Mouse (Mus musculus) liver, embryonic 11.5 days (tissue): ENCODE measurements around the gene E030018B13Rik. TPM values are rescaled to one million over a fixed set of nuclear protein-coding genes. Genes with fewer than 3 reads are reported as not detected.

Experiments used
- ATAC-seq: fragments of 200-750 bp; cut with Nextera tagmentation; replicated peaks from 2 replicates; pipeline ENCODE4 v1.8.0; 2017; ENCODE audit warnings: moderate number of reproducible peaks, mild to moderate bottlenecking, moderate TSS enrichment, moderate library complexity; ENCODE audit not compliant: low FRiP score
- DNase-seq: peaks from one replicate; pipeline ENCODE4 v3.0.0-alpha.2; 2017; ENCODE audit warnings: low spot score
- H3K27ac ChIP-seq: fragments of 300-500 bp; sonication (generic); 2 replicates; pipeline ENCODE4 v1.5.1; 2014; ENCODE audit warnings: mild to moderate bottlenecking, low read depth, low read length, control low read depth
- H3K27me3 ChIP-seq: fragments of 300-500 bp; sonication (generic); replicated peaks from 2 replicates; pipeline ENCODE4 v1.6.1; 2014; ENCODE audit warnings: low read length, mixed read lengths; ENCODE audit not compliant: control insufficient read depth, insufficient read depth
- H3K36me3 ChIP-seq: fragments of 300-500 bp; sonication (generic); 2 replicates; pipeline ENCODE4 v1.6.1; 2014; ENCODE audit warnings: mild to moderate bottlenecking, low read length, moderate library complexity, mixed read lengths; ENCODE audit not compliant: control insufficient read depth, insufficient read depth
- H3K4me1 ChIP-seq: fragments of 300-500 bp; sonication (generic); replicated peaks from 2 replicates; pipeline ENCODE4 v1.6.1; 2014; ENCODE audit warnings: low read length, mixed read lengths; ENCODE audit not compliant: control insufficient read depth, insufficient read depth
- H3K4me2 ChIP-seq: fragments of 300-500 bp; sonication (generic); 2 replicates; pipeline ENCODE4 v1.6.1; 2014; ENCODE audit warnings: mild to moderate bottlenecking, control low read depth, moderate library complexity
- H3K4me3 ChIP-seq: fragments of 300-500 bp; sonication (generic); 2 replicates; pipeline ENCODE4 v1.5.1; 2014; ENCODE audit warnings: low read depth, low read length, control low read depth
- H3K9ac ChIP-seq: fragments of 300-500 bp; sonication (generic); 2 replicates; pipeline ENCODE4 v1.6.1; 2014; ENCODE audit warnings: low read depth, low read length, control low read depth
- H3K9me3 ChIP-seq: fragments of 300-500 bp; sonication (generic); 2 replicates; pipeline ENCODE4 v1.6.1; 2016; ENCODE audit warnings: low read length, inconsistent platforms, mixed read lengths; ENCODE audit not compliant: control insufficient read depth
- WGBS: fragments of 180-500 bp; shearing (Covaris S2); extraction: QIAGEN DNeasy Blood & Tissue Kit; methylation state at CpG from one replicate; pipeline ENCODE4 v1.1.7; 2014; 5-methylcytosine and 5-hydroxymethylcytosine counted together
- polyA plus RNA-seq: library from polyadenylated mRNA; unstranded; fragments of >200 nt; fragmentation: Nextera tagmentation; extraction: Ambion mirVana; gene quantifications from 2 replicates; pipeline ENCODE4 v1.2.1, GENCODE M21; 2014

Gene E030018B13Rik
- 0.25 TPM in 1 of 2 replicates, not detected in the other for polyA plus RNA-seq

DNA sequence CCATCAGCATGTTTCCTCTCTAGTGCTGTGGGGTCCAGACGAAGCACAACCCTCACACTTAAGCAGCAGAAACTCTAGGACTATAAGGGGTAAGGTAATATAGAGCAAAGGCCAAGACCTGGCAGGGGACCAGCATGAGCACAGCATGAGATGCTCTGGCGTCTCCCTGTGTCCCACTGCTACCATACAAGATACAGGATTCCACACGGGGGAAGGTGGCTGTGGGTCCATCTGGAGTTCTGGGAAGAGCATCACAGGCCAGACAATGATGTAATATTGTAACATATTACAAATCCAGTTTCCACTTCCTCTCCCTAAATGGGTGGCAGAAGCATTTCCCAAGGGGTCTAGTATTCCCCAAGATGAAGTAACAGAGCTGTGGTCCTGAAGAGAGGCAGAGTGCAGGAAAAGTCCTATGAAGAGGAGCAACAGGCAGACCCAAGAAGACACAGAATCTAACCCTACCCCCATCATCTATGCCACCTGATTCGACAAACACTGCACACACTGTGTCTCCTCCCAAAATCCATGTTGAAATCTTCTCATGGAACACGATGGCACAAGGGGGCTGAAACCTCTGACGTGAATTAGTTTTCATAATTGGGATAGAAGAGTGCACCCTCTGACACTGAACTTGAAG lies at the start of gene E030018B13Rik:
Gene E030018B13Rik (plus strand): TSS at position 590 of the 640 bp plus-strand sequence.
- Histone ChIP-seq H3K27me3 (no peaks in the 10 kb centered on the region), H3K9me3 (no peaks in the 10 kb centered on the region), H3K4me1 (peaks cover 38% of the 10 kb centered on the region), H3K4me3 (no peak within 1 kb of the TSS), H3K4me2 (no peak within 1 kb of the TSS), H3K27ac (no peak within 1 kb of the TSS), H3K9ac (no peak within 1 kb of the TSS), H3K36me3 (no peaks in the 10 kb centered on the region)
- ATAC-seq (no peak), DNase-seq (no peak)
- 85% methylated on average over 6 of the region's 6 CpGs for WGBS

DNA sequence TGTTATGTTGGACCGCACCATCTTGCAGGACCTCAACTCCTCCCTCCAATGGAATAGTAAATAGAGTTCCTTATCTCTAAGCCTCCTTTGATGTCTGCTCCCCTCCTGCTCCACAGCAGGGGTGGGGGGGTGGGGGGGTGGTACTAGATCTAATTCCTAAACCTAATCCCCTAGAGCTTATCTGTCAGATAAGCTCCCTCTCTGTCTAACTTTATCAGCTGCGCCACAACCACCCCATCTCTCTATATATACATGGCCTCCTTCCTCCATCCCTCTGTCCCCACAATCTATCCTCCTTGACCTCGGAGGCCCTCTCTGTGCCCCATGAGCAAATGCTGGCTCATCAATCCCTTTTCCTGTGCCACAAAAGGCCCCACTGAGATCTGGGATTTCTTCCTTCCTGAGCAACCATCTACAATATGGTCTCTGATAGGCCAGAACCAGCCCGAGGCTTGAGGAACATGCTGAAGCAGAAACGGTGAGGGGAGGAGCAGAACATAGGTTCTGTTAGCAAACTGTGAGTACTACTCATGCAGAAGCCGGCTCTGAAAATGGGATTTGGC lies 48.2 kb upstream of the E030018B13Rik start:
- Histone ChIP-seq H3K4me2 (no peak overlapping the region), H3K4me3 (no peak overlapping the region), H3K27ac (no peak overlapping the region), H3K9me3 (no peaks in the 10 kb centered on the region), H3K4me1 (no peaks in the 10 kb centered on the region; the same call in 1 of the 2 replicates), H3K27me3 (no peaks in the 10 kb centered on the region), H3K9ac (no peak overlapping the region), H3K36me3 (no peaks in the 10 kb centered on the region)
- DNase-seq: no peak
- ATAC-seq: no peak
- WGBS: 24% methylated on average over 6 of the region's 6 CpGs

GRCm38 (mm10) chr7:63871698-63872097 lies 45.0 kb upstream of the E030018B13Rik start:
- Histone ChIP-seq H3K27me3 (0 out of 2 replicates have a peak, but pooled peaks cover 5% of the 10 kb centered on the region), H3K4me1 (no peaks in the 10 kb centered on the region; the same call in 1 of the 2 replicates), H3K9me3 (no peaks in the 10 kb centered on the region), H3K9ac (no peak overlapping the region), H3K4me2 (no peak overlapping the region), H3K27ac (no peak overlapping the region), H3K4me3 (no peak overlapping the region), H3K36me3 (no peaks in the 10 kb centered on the region)
- WGBS: 72% methylated on average over 6 of the region's 6 CpGs
- DNase-seq: no peak
- no peak for ATAC-seq

DNA sequence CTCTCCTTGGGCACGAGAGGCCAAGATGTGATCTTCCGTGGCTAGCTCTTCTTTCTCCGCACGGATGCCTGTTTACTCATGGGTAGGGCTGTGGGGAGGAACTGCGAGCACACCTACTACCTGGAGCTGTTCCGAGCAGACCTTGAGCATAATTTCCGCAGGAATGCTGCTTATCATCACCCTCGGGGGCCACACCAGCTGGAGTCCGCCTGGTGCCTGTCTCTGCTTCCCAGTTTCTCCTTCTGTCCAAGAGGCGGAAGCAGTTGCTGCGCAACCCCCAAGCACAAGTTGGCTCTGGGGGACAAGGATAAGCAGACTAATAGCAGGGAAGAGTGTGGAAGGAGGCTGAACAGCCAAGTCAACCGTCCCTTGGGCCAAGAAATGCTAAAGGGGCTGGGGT lies 42.8 kb upstream of the E030018B13Rik start:
- no peak for ATAC-seq

DNA sequence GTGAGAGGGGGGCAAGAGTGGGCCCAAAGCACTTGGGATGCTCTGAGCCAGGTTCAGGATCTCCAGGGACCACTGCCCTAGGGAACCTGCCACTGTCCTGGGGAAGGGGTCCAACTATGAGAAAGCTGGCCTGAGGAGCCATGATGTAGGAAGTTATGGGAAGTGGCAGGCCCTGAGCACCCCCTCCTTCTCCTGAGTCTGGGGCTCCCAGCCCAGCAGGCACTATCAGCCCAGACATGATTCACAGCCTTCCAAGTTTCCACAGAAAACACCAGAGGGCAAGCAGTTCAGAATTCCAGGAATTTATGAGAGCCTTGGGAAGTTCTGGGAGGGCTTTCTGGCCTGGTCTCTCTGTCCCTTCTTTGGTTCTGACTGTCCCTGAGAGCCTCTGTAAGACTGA lies 41.0 kb upstream of the E030018B13Rik start:
- H3K4me2 ChIP-seq: no peak overlapping the region
- ATAC-seq (no peak; the same call in 1 of the 2 replicates), DNase-seq (no peak)
- H3K9me3 ChIP-seq: no peaks in the 10 kb centered on the region
- H3K4me1 ChIP-seq: peaks cover 6% of the 10 kb centered on the region; the same call in 1 of the 2 replicates
- no peaks in the 10 kb centered on the region for H3K36me3 ChIP-seq
- H3K27me3 ChIP-seq: 0 out of 2 replicates have a peak, but pooled peaks cover 5% of the 10 kb centered on the region
- H3K4me3 ChIP-seq: no peak overlapping the region
- no peak overlapping the region for H3K9ac ChIP-seq
- no peak overlapping the region for H3K27ac ChIP-seq

More for the DNA sequence above, 42.8 kb upstream of the E030018B13Rik start:
- H3K4me3 ChIP-seq: no peak overlapping the region
- no peaks in the 10 kb centered on the region for H3K9me3 ChIP-seq
- H3K36me3 ChIP-seq: no peaks in the 10 kb centered on the region
- no peak overlapping the region for H3K27ac ChIP-seq
- WGBS: 49% methylated on average over 12 of the region's 12 CpGs
- H3K4me1 ChIP-seq: peaks cover 6% of the 10 kb centered on the region; the same call in 1 of the 2 replicates
- H3K4me2 ChIP-seq: no peak overlapping the region
- DNase-seq: no peak
- H3K9ac ChIP-seq: no peak overlapping the region
- 0 out of 2 replicates have a peak, but pooled peaks cover 5% of the 10 kb centered on the region for H3K27me3 ChIP-seq

DNA sequence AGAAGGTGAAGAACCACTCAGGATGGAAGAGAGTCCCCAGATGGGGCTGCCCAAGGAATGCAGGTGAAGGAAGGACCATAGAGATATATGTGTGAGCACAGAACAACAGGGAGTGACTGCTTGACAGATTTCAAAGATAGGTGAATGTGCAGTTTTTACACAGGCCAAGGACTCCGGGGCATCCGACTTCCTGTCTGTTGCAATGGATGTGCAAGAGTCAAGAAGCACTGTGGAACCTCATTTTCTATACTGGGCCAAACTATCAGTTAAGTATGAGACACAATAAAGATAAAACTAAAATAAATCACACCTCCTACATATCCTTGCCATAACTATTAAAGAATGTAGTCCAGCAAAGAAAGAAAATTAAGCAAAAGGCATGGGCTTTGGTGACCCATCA lies 40.0 kb upstream of the E030018B13Rik start:
- Histone ChIP-seq H3K27me3 (0 out of 2 replicates have a peak, but pooled peaks cover 5% of the 10 kb centered on the region), H3K27ac (no peak overlapping the region), H3K4me3 (no peak overlapping the region), H3K4me2 (no peak overlapping the region), H3K36me3 (no peaks in the 10 kb centered on the region), H3K4me1 (peaks cover 6% of the 10 kb centered on the region; the same call in 1 of the 2 replicates), H3K9me3 (no peaks in the 10 kb centered on the region), H3K9ac (no peak overlapping the region)
- ATAC-seq: no peak
- no peak for DNase-seq
- WGBS: 58% methylated on average over 2 of the region's 2 CpGs

- Histone ChIP-seq H3K9ac (no peak overlapping the region), H3K4me2 (peak overlapping the region; percentile 35), H3K9me3 (no peaks in the 10 kb centered on the region), H3K27ac (no peak overlapping the region), H3K36me3 (no peaks in the 10 kb centered on the region), H3K4me3 (no peak overlapping the region), H3K4me1 (peaks cover 6% of the 10 kb centered on the region; the same call in 1 of the 2 replicates), H3K27me3 (0 out of 2 replicates have a peak, but pooled peaks cover 5% of the 10 kb centered on the region)
- 0 out of 2 replicates have a peak, but pooled peaks have one; percentile 36 for ATAC-seq
- no peak for DNase-seq
- 22% methylated on average over 14 of the region's 14 CpGs for WGBS
Measured at GRCm38 (mm10) chr7:63877610-63878009, 39.0 kb upstream of the E030018B13Rik start.

DNA sequence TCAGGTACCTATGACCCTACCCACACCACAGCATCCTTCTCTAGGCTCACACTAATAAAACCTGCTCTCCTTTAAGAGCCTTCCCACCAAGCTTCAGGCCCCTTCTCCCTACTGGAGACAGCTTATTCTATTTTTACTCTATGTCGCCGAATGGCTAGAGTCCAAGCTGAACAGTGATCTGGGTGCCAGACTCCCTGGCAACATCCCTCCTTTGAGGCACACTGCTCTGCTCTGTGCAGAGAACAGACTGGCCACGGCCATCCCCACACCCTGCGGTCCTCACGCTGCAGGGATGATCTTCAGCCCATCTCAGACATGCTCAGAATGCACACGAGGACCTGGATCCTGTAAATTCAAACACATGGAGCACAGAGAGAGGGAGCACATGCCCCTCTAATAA lies 37.1 kb upstream of the E030018B13Rik start:
- Histone ChIP-seq H3K9me3 (no peaks in the 10 kb centered on the region), H3K27ac (no peak overlapping the region), H3K27me3 (no peaks in the 10 kb centered on the region), H3K36me3 (no peaks in the 10 kb centered on the region), H3K4me2 (no peak overlapping the region), H3K4me1 (peaks cover 6% of the 10 kb centered on the region; the same call in 1 of the 2 replicates), H3K9ac (no peak overlapping the region), H3K4me3 (no peak overlapping the region)
- WGBS: 78% methylated on average over 6 of the region's 6 CpGs
- DNase-seq (no peak), ATAC-seq (no peak)
